Mouse (Mus musculus) MEL (cell line): Measurements from ENCODE around the gene Dnah14.

Experiments used
- BHLHE40 ChIP-seq: IDR thresholded peaks from 2 replicates; pipeline ENCODE4 v1.6.1; 2012; ENCODE audit warnings: low read depth, mild to moderate bottlenecking, inconsistent platforms, low read length, improper control_type of control experiment, borderline replicate concordance
- CTCF ChIP-seq, 3 experiments: IDR thresholded peaks in 2 of 3; conservative IDR thresholded peaks in 1 of 3; 2 replicates each; pipeline ENCODE4 v1.5.1; 2011 to 2012; ENCODE audit warnings: low read length in 3 of 3, low read depth in 2 of 3, mild to moderate bottlenecking in 2 of 3, improper control_type of control experiment in 1 of 3, inconsistent platforms in 1 of 3, mixed read lengths in 1 of 3, moderate library complexity in 1 of 3; ENCODE audit not compliant: control insufficient read depth in 1 of 3, insufficient read depth in 1 of 3, poor library complexity in 1 of 3, severe bottlenecking in 1 of 3
- E2F4 ChIP-seq: IDR thresholded peaks from 2 replicates; pipeline ENCODE4 v1.6.1; 2011; ENCODE audit warnings: low read depth, low read length, improper control_type of control experiment, borderline replicate concordance
- HCFC1 ChIP-seq: IDR thresholded peaks from 2 replicates; pipeline ENCODE4 v1.6.1; 2012; ENCODE audit warnings: low read depth, mild to moderate bottlenecking, inconsistent platforms, low read length, improper control_type of control experiment, moderate library complexity
- MAZ ChIP-seq: IDR thresholded peaks from 2 replicates; pipeline ENCODE4 v1.6.1; 2012; ENCODE audit warnings: low read depth, mild to moderate bottlenecking, inconsistent platforms, low read length, improper control_type of control experiment
- MXI1 ChIP-seq: IDR thresholded peaks from 2 replicates; pipeline ENCODE4 v1.6.1; 2011; ENCODE audit warnings: mild to moderate bottlenecking, low read depth, low read length, improper control_type of control experiment
- MYC ChIP-seq: IDR thresholded peaks from 2 replicates; pipeline ENCODE4 v1.6.1; 2011; ENCODE audit warnings: low read depth, mild to moderate bottlenecking, low read length, improper control_type of control experiment, moderate library complexity
- NRF1 ChIP-seq: IDR thresholded peaks from 2 replicates; pipeline ENCODE4 v1.6.1; 2014; ENCODE audit warnings: low read depth, mild to moderate bottlenecking, inconsistent platforms, low read length, improper control_type of control experiment, moderate library complexity; ENCODE audit not compliant: poor library complexity, insufficient read depth, severe bottlenecking
- POLR2A ChIP-seq, 2 experiments: IDR thresholded peaks; 2 replicates each; pipeline ENCODE4 v1.6.1; 2011 to 2012; ENCODE audit warnings: low read length in 2 of 2, mild to moderate bottlenecking in 2 of 2, control low read depth in 1 of 2, improper control_type of control experiment in 1 of 2, low read depth in 1 of 2, moderate library complexity in 1 of 2; ENCODE audit not compliant: control insufficient read depth in 1 of 2, insufficient read depth in 1 of 2, poor library complexity in 1 of 2
- TAL1 ChIP-seq: IDR thresholded peaks from 2 replicates; pipeline ENCODE4 v1.6.1; 2012; ENCODE audit warnings: mild to moderate bottlenecking, inconsistent platforms, low read length, moderate library complexity, mixed read lengths
- TBP ChIP-seq: IDR thresholded peaks from 2 replicates; pipeline ENCODE4 v1.8.0; 2011; ENCODE audit warnings: low read depth, low read length, improper control_type of control experiment
- USF1 ChIP-seq: IDR thresholded peaks from 2 replicates; pipeline ENCODE4 v1.6.1; 2014; ENCODE audit warnings: low read depth, mild to moderate bottlenecking, inconsistent platforms, low read length, improper control_type of control experiment, moderate library complexity
- USF2 ChIP-seq, 2 experiments: IDR thresholded peaks; 2 replicates each; pipeline ENCODE4 v1.6.1; 2011 to 2012; ENCODE audit warnings: improper control_type of control experiment in 2 of 2, low read length in 2 of 2, borderline replicate concordance in 1 of 2, inconsistent platforms in 1 of 2, low read depth in 1 of 2, mild to moderate bottlenecking in 1 of 2; ENCODE audit not compliant: insufficient read depth in 1 of 2
- ZKSCAN1 ChIP-seq: IDR thresholded peaks from 2 replicates; pipeline ENCODE4 v1.6.1; 2012; ENCODE audit warnings: low read depth, mild to moderate bottlenecking, inconsistent platforms, low read length, improper control_type of control experiment, moderate library complexity

DNA sequence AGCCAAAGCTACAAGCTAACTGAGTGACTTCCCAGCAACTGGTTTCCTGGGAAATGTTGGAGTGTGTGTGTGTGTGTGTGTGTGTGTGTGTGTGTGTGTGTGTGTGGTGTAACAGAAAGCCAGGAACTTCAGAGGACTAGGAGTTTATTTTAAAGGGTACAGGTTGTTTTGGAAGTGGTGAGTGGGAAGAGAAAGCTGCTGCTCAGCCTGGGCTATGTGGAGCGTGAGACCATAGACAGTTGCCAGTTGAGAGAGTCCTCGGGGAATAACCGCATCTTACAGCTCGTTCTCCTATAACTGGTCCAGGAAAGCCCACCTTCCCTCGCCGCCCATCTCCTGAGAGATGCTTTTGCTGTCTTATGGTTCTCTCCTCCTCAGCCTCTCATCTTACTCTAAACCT is 12.8 kb downstream of the Dnah14 start:
- TF ChIP-seq CTCF (IDR thresholded peaks at IDR 0.05 in 2 of 3, conservative IDR thresholded peaks at IDR 0.05 in 1 of 3; ENCODE audit: control insufficient read depth in 1 of 3, insufficient read depth in 1 of 3, low read depth in 2 of 3, low read length in 3 of 3, poor library complexity in 1 of 3, severe bottlenecking in 1 of 3) (no peak), USF2 (IDR thresholded peaks at IDR 0.05; ENCODE audit: borderline replicate concordance in 1 of 2, insufficient read depth in 1 of 2, low read depth in 1 of 2, low read length in 2 of 2) (no peak), ZKSCAN1 (no peak), TAL1 (no peak), BHLHE40 (no peak), POLR2A (IDR thresholded peaks at IDR 0.05; ENCODE audit: control insufficient read depth in 1 of 2, insufficient read depth in 1 of 2, low read depth in 1 of 2, low read length in 2 of 2, poor library complexity in 1 of 2) (no peak), TBP (no peak), NRF1 (no peak), USF1 (no peak), MYC (no peak), HCFC1 (no peak), E2F4 (no peak), MXI1 (no peak), MAZ (no peak)
